In the genomic region with DNA sequence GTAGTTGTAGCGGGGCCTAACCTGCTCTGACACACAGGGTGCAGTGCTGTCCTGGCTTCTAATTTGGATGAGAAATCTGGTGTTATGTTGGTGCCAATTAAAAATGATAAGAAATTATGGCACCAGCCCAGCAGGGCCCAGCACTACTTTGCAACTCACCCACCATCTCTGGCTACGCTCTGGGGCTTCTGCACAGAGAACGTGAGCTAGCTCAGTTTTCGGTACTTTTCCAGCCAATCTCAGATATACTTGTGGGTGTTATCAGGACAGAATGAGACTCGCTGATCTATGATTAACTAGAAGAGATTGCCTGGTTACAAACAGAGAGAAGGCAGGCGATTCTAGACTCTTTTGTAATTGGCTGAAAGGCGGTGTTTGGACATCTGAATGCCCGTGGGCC, we compare ENCODE assay signal across 25 mouse cellular contexts.
DNase-seq lines count a peak whose midpoint lies in the region.
"Had no signal": no experiment of that assay in that cellular context is flagged by ENCODE, and none has a peak within 500 bp of the region (broad histone marks: within the 10 kb centered on the region; RNA-seq: fewer than 3 reads in every experiment).

No protein-coding gene starts in this region.

- no peak overlapping the region for H3K4me3 ChIP-seq in heart, embryonic 10.5 days
- H3K4me3 ChIP-seq: forebrain, embryonic 10.5 days; heart, embryonic 12.5 days; megakaryocyte, embryonic 14.5 days; midbrain, embryonic 13.5 days had no signal

- H3K9me3 ChIP-seq in heart, embryonic 10.5 days: no peaks in the 10 kb centered on the region
- H3K9me3 ChIP-seq: forebrain, embryonic 10.5 days; megakaryocyte, embryonic 14.5 days; midbrain, embryonic 13.5 days had no signal

- no peaks in the 10 kb centered on the region; the same call in 1 of the 2 replicates for H3K4me1 ChIP-seq in heart, embryonic 10.5 days
- H3K4me1 ChIP-seq: heart, embryonic 12.5 days; megakaryocyte, embryonic 14.5 days had no signal

- no peak overlapping the region for H3K27ac ChIP-seq in heart, embryonic 10.5 days
- H3K27ac ChIP-seq: forebrain, embryonic 10.5 days; hindbrain, postnatal 0 days; liver, embryonic 14.5 days; midbrain, embryonic 13.5 days; stomach, postnatal 0 days had no signal

- WGBS in heart, embryonic 10.5 days: 79% methylated on average over 8 of the region's 8 CpGs

- peak; percentile 71 to 89 for DNase-seq in layer of hippocampus, adult 18-20 months (ENCODE audit: low spot score in 2 of 2)
- no peak for DNase-seq in layer of hippocampus, postnatal 10 days (ENCODE audit: low spot score in 2 of 2)
- DNase-seq in brain, adult 2 months (ENCODE audit: low read depth, low spot score): peak; percentile 84
- DNase-seq in layer of hippocampus, adult 8-10 months (ENCODE audit: low spot score in 2 of 2): peak; percentile 69 to 78
- DNase-seq in left cerebral cortex, postnatal 14 days (ENCODE audit: low spot score in 2 of 2): peak; percentile 44 to 76
- DNase-seq in cerebellum, adult 18-20 months: no peak
- DNase-seq in heart, embryonic 10.5 days (ENCODE audit: low spot score): no peak
- DNase-seq: adrenal gland, postnatal 25 days; cerebellum, adult 11 months; cerebellum, postnatal 10 days; forebrain, postnatal 0 days; gastrocnemius, postnatal 10 days; heart, adult 11 months; heart, postnatal 10 days; kidney, adult 9 months; kidney, postnatal 14 days; lung, embryonic 14.5 days; lung, postnatal 36 days had no signal

- intact Hi-C loops in left cerebral cortex, postnatal 14 days (cut with DNase I): loop anchor here (5.0 kb wide), 1 partner anchor 55 kb away; no protein-coding TSS in a partner anchor

- peaks cover 64% of the 10 kb centered on the region for H3K27me3 ChIP-seq in heart, embryonic 10.5 days (ENCODE audit: insufficient read depth, poor library complexity, severe bottlenecking)

- no peaks in the 10 kb centered on the region for H3K36me3 ChIP-seq in heart, embryonic 10.5 days
- H3K36me3 ChIP-seq: forebrain, embryonic 10.5 days; heart, embryonic 12.5 days; midbrain, embryonic 13.5 days had no signal

Comparison
In these comparisons a context has a peak if more than half of its experiments do, and no peak if none do; other contexts are left out.
1. DNase-seq: peak in layer of hippocampus, adult 18-20 months (2 of 2), brain, adult 2 months (single experiment), layer of hippocampus, adult 8-10 months (2 of 2) and left cerebral cortex, postnatal 14 days (2 of 2); none in layer of hippocampus, postnatal 10 days (0 of 2), cerebellum, adult 18-20 months (0 of 2) and heart, embryonic 10.5 days (single experiment).